Mouse (Mus musculus): ENCODE results near the gene Pitpnm2. TPM values are rescaled to one million over a fixed set of nuclear protein-coding genes. Genes with fewer than 3 reads are reported as not detected.
"Not testable (repeated sequence)": the region's sequence is repeated elsewhere in the genome, so short reads cannot be mapped to it uniquely, and the experiment has no call there.

Pitpnm2 gene
- total RNA-seq (2021) = 100 to 1,000 TPM; 125 to 126 TPM
- long read RNA-seq, partial matches to known transcripts = 7 of 30 reads
- long read RNA-seq, other reads (novel, unspliced or antisense) = 22 of 30 reads

GRCm38 (mm10) chr5:124249614-124250591 is at the start of gene Pitpnm2:
TSS of gene Pitpnm2 (minus strand) at chr5:124249760.
- DNase-seq (ENCODE audit: low spot score in 2 of 2) = peak in 1 of 2 experiments; percentile 57

GRCm38 (mm10) chr5:124299307-124299706 is 49.7 kb upstream of the Pitpnm2 start:
- DNase-seq (ENCODE audit: low spot score in 2 of 2) = not testable (repeated sequence)

- DNase-seq (ENCODE audit: low spot score in 2 of 2) = no peak
Observed at GRCm38 (mm10) chr5:124296475-124296874, 46.9 kb upstream of the Pitpnm2 start.

- no peak for DNase-seq (ENCODE audit: low spot score in 2 of 2)
Observed at GRCm38 (mm10) chr5:124293967-124294366, 44.4 kb upstream of the Pitpnm2 start.

GRCm38 (mm10) chr5:124290216-124290615 is 40.7 kb upstream of the Pitpnm2 start:
- no peak for DNase-seq (ENCODE audit: low spot score in 2 of 2)

GRCm38 (mm10) chr5:124287616-124288247 is 38.2 kb upstream of the Pitpnm2 start:
- no peak for DNase-seq (ENCODE audit: low spot score in 2 of 2)

GRCm38 (mm10) chr5:124284330-124284729 is 34.8 kb upstream of the Pitpnm2 start:
- DNase-seq (ENCODE audit: low spot score in 2 of 2) = no peak

- no peak for DNase-seq (ENCODE audit: low spot score in 2 of 2)
Observed at GRCm38 (mm10) chr5:124282854-124283253, 33.3 kb upstream of the Pitpnm2 start.

- DNase-seq (ENCODE audit: low spot score in 2 of 2) = no peak
Observed at GRCm38 (mm10) chr5:124270226-124270625, 20.7 kb upstream of the Pitpnm2 start.

- DNase-seq (ENCODE audit: low spot score in 2 of 2) = no peak
Observed at GRCm38 (mm10) chr5:124269661-124270060, 20.1 kb upstream of the Pitpnm2 start.

GRCm38 (mm10) chr5:124267652-124268051 is 18.1 kb upstream of the Pitpnm2 start:
- no peak for DNase-seq (ENCODE audit: low spot score in 2 of 2)

GRCm38 (mm10) chr5:124266821-124267220 is 17.3 kb upstream of the Pitpnm2 start:
- DNase-seq (ENCODE audit: low spot score in 2 of 2) = no peak

GRCm38 (mm10) chr5:124263246-124263645 is 13.7 kb upstream of the Pitpnm2 start:
- DNase-seq (ENCODE audit: low spot score in 2 of 2) = no peak

- no peak for DNase-seq (ENCODE audit: low spot score in 2 of 2)
Observed at GRCm38 (mm10) chr5:124262090-124262489, 12.5 kb upstream of the Pitpnm2 start.

- DNase-seq (ENCODE audit: low spot score in 2 of 2) = no peak
Observed at GRCm38 (mm10) chr5:124259133-124259532, 9.6 kb upstream of the Pitpnm2 start.

- DNase-seq (ENCODE audit: low spot score in 2 of 2) = no peak
Observed at GRCm38 (mm10) chr5:124258026-124258425, 8.5 kb upstream of the Pitpnm2 start.

GRCm38 (mm10) chr5:124255141-124255540 is 5.6 kb upstream of the Pitpnm2 start:
- DNase-seq (ENCODE audit: low spot score in 2 of 2) = no peak

- no peak for DNase-seq (ENCODE audit: low spot score in 2 of 2)
Observed at GRCm38 (mm10) chr5:124253555-124253954, 4.0 kb upstream of the Pitpnm2 start.

- no peak for DNase-seq (ENCODE audit: low spot score in 2 of 2)
Observed at GRCm38 (mm10) chr5:124252580-124253320, 3.2 kb upstream of the Pitpnm2 start.

GRCm38 (mm10) chr5:124251070-124251469 is 1.5 kb upstream of the Pitpnm2 start:
- no peak for DNase-seq (ENCODE audit: low spot score in 2 of 2)
